Mouse (Mus musculus): ENCODE measurements around the gene Aff1.

- TF ChIP-seq CTCF (conservative IDR thresholded peaks at IDR 0.05; ENCODE audit: insufficient read depth, insufficient read length, low read depth, low read length) = no peak
- no peak for TF ChIP-seq POLR2A (IDR thresholded peaks at IDR 0.05; ENCODE audit: low read depth, low read length)
Measured at GRCm38 (mm10) chr5:103821062-103821461, 128.9 kb downstream of the Aff1 start.

Data from kidney, adult 2 months (tissue).